Mouse (Mus musculus) ES-E14 (cell line): ENCODE results near the gene Asb5. TPM values are rescaled to one million over a fixed set of nuclear protein-coding genes. Genes with fewer than 3 reads are reported as not detected.

Experiments used
- DNase-seq: peaks from one replicate; pipeline ENCODE4 v3.0.0-alpha.2; 2013; ENCODE audit warnings: low read depth, low spot score
- H3K27ac ChIP-seq: 2 replicates; pipeline ENCODE4 v1.5.1; 2012; ENCODE audit warnings: low read depth, mild to moderate bottlenecking, low read length, moderate library complexity, mixed read lengths; ENCODE audit not compliant: poor library complexity, insufficient read depth, severe bottlenecking
- H3K36me3 ChIP-seq: 2 replicates; pipeline ENCODE4 v1.6.1; 2012; ENCODE audit warnings: mild to moderate bottlenecking, low read length, moderate library complexity, mixed read lengths; ENCODE audit not compliant: control insufficient read depth, poor library complexity, insufficient read depth, severe bottlenecking
- H3K4me1 ChIP-seq, 2 experiments: fragments of 150-350 bp in 1 of 2; sonication (generic) in 1 of 2; 2 replicates each; pipeline ENCODE4 v1.6.1; 2012; ENCODE audit warnings: low read length in 2 of 2, mild to moderate bottlenecking in 1 of 2, mixed read lengths in 1 of 2; ENCODE audit not compliant: control insufficient read depth in 2 of 2, insufficient read depth in 2 of 2, poor library complexity in 1 of 2
- H3K4me3 ChIP-seq, 2 experiments: fragments of 150-350 bp in 1 of 2; sonication (generic) in 1 of 2; 2 replicates each; pipeline ENCODE4 v1.5.1; 2012; ENCODE audit warnings: low read length in 2 of 2, low read depth in 1 of 2, mild to moderate bottlenecking in 1 of 2, mixed read lengths in 1 of 2; ENCODE audit not compliant: insufficient read depth in 1 of 2, poor library complexity in 1 of 2, severe bottlenecking in 1 of 2
- H3K9ac ChIP-seq: 2 replicates; pipeline ENCODE4 v1.6.1; 2012; ENCODE audit warnings: low read depth, mild to moderate bottlenecking, low read length, mixed read lengths; ENCODE audit not compliant: poor library complexity, insufficient read depth, severe bottlenecking
- H3K9me3 ChIP-seq: fragments of 150-350 bp; sonication (generic); 2 replicates; pipeline ENCODE4 v1.6.1; 2012; ENCODE audit warnings: low read depth, mild to moderate bottlenecking, low read length; ENCODE audit not compliant: control insufficient read depth, insufficient read depth
- CHD2 ChIP-seq: IDR thresholded peaks from 2 replicates; pipeline ENCODE4 v1.6.1; 2014; ENCODE audit warnings: mild to moderate bottlenecking, low read depth, low read length, inconsistent platforms
- HCFC1 ChIP-seq: IDR thresholded peaks from 2 replicates; pipeline ENCODE4 v1.6.1; 2012; ENCODE audit warnings: low read length, inconsistent platforms, borderline replicate concordance; ENCODE audit not compliant: insufficient read depth
- MAFK ChIP-seq: IDR thresholded peaks from 2 replicates; pipeline ENCODE4 v1.6.1; 2014; ENCODE audit warnings: mild to moderate bottlenecking, low read depth, low read length, inconsistent platforms; ENCODE audit not compliant: insufficient read depth
- ZC3H11A ChIP-seq: IDR thresholded peaks from 2 replicates; pipeline ENCODE4 v1.6.1; 2012; ENCODE audit warnings: low read depth, mild to moderate bottlenecking, inconsistent platforms, low read length, borderline replicate concordance
- ZNF384 ChIP-seq: IDR thresholded peaks from 2 replicates; pipeline ENCODE4 v1.6.1; 2012; ENCODE audit warnings: low read depth, low read length, inconsistent platforms
- in situ Hi-C, 2 experiments: fragments of 600-800 bp; cut with MboI; formaldehyde crosslinking; loops; one replicate each; pipeline ENCODE4 v1.15.1; 2025; ENCODE audit warnings: low sequenced_read_pairs in 2 of 2, inconsistent platforms in 1 of 2; ENCODE audit not compliant: unreplicated experiment in 2 of 2
- total RNA-seq: library from RNA; depleted of rRNA; stranded (reverse); fragments of 300-350 nt; gene quantifications from 2 replicates; pipeline ENCODE4 v1.2.3, GENCODE M21; 2012

Asb5 gene
- total RNA-seq, 1 experiment = 0.18 TPM

GRCm38 (mm10) chr8:54582886-54583285 is 53.5 kb downstream of the Asb5 start:
- H3K27ac ChIP-seq = no peak overlapping the region
- no peak for TF ChIP-seq CHD2
- no peak for TF ChIP-seq HCFC1
- no peak for TF ChIP-seq ZC3H11A
- no peaks in the 10 kb centered on the region for H3K4me1 ChIP-seq
- no peak for DNase-seq
- in situ Hi-C loops = no loop called here
- H3K9ac ChIP-seq = no peak overlapping the region
- H3K4me3 ChIP-seq = no peak overlapping the region
- H3K9me3 ChIP-seq = no peaks in the 10 kb centered on the region
- no peaks in the 10 kb centered on the region for H3K36me3 ChIP-seq

DNA sequence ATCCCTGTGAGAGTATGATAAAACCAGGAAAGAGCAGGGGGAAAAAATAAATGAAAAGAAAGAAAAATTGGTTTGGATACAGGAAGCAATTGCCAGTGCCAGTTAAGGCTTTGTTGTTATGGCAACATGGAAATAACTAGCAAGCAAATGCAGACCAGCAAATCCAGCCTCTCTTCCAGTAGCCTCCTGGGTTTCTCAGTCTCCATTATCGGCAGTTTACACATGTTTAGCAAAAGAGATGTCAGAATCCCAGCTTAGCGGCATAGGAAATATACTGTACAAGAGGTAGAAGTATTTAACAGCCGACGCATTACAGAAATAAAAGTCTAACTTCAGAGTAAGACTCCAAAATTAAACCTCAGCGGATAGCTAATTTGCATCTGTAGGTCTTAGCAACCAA is 65.3 kb downstream of the Asb5 start:
- no peak for TF ChIP-seq HCFC1
- no peak for TF ChIP-seq ZC3H11A
- TF ChIP-seq MAFK = no peak
- TF ChIP-seq ZNF384 = no peak
- TF ChIP-seq CHD2 = no peak
- no peak overlapping the region for H3K4me3 ChIP-seq
- no peaks in the 10 kb centered on the region for H3K9me3 ChIP-seq
- no peak for DNase-seq
- no peaks in the 10 kb centered on the region for H3K36me3 ChIP-seq
- no peak overlapping the region for H3K9ac ChIP-seq
- H3K27ac ChIP-seq = no peak overlapping the region
- in situ Hi-C loops = no loop called here
- H3K4me1 ChIP-seq = no peaks in the 10 kb centered on the region

DNA sequence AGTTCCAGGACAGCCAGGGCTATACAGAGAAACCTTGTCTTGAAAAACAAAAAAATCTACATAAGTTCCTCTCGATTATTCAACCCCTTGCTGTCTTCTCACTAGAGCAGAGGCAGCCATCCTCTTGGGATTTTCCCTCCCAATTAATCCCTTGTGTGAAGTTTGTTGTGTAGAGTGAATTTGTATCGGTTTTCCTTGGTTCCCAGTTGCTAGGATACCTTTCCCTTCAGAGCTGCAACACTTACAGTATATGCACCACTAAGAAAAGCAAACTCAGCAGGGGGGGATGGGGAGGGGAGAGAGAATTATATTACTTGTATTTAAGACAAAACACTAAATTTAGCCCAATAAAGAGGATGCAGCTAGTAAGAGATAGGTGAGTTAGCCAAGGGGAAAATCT is 66.7 kb downstream of the Asb5 start:
- Histone ChIP-seq H3K9ac (no peak overlapping the region), H3K4me3 (no peak overlapping the region), H3K36me3 (no peaks in the 10 kb centered on the region), H3K4me1 (no peaks in the 10 kb centered on the region), H3K9me3 (no peaks in the 10 kb centered on the region), H3K27ac (no peak overlapping the region)
- TF ChIP-seq HCFC1 (no peak), ZC3H11A (no peak), MAFK (no peak), ZNF384 (no peak), CHD2 (no peak)
- in situ Hi-C loops = no loop called here
- no peak for DNase-seq

GRCm38 (mm10) chr8:54596940-54597339 is 67.6 kb downstream of the Asb5 start:
- Histone ChIP-seq H3K9ac (no peak overlapping the region), H3K4me1 (no peaks in the 10 kb centered on the region), H3K36me3 (no peaks in the 10 kb centered on the region), H3K4me3 (no peak overlapping the region), H3K27ac (no peak overlapping the region), H3K9me3 (no peaks in the 10 kb centered on the region)
- in situ Hi-C loops = no loop called here
- DNase-seq = no peak
- TF ChIP-seq ZC3H11A (no peak), ZNF384 (no peak), MAFK (no peak), HCFC1 (no peak), CHD2 (no peak)

GRCm38 (mm10) chr8:54597386-54597785 is 68.0 kb downstream of the Asb5 start:
- Histone ChIP-seq H3K9me3 (no peaks in the 10 kb centered on the region), H3K4me1 (no peaks in the 10 kb centered on the region), H3K36me3 (no peaks in the 10 kb centered on the region), H3K4me3 (no peak overlapping the region), H3K27ac (no peak overlapping the region), H3K9ac (no peak overlapping the region)
- in situ Hi-C loops = no loop called here
- DNase-seq = no peak
- no peak for TF ChIP-seq ZC3H11A
- TF ChIP-seq MAFK = no peak
- no peak for TF ChIP-seq ZNF384
- TF ChIP-seq HCFC1 = no peak
- TF ChIP-seq CHD2 = no peak
